Mouse (Mus musculus): ENCODE results near the gene Osbpl10. TPM values are rescaled to one million over a fixed set of nuclear protein-coding genes. Genes with fewer than 3 reads are reported as not detected.

The Osbpl10 gene
- total RNA-seq, 1 experiment from 2014 or later = not detected

DNA sequence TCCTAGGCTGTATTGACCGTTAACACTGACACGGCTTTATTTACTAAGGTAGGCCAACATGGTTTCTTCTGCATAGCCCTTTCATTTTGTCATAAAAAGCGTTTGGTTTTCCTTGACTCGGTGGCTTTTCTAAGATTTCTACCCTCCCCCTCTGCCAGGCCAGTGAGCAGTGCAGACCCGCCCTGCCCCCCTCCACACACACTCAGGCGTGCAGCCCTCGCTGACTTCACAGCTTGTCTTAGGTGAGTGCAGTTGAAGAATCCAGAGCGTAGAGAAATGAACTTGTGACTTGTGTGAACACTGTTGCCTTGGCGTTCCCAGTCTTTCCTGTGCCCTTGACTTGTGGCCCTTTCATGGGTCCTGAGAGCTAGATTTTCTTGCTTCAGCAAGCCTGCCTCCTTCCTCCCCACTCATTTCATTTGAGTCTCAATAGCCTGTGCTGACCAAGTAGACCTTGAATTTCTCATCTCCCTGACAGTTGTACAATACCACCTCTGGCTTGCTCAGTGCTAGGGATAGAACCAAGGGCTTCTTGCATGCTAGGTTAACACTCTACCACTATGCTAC, 212.1 kb downstream of the Osbpl10 start:
- ATAC-seq (replicated peaks; ENCODE audit: insufficient number of reproducible peaks, low FRiP score, low TSS enrichment, poor library complexity, severe bottlenecking) = no peak

DNA sequence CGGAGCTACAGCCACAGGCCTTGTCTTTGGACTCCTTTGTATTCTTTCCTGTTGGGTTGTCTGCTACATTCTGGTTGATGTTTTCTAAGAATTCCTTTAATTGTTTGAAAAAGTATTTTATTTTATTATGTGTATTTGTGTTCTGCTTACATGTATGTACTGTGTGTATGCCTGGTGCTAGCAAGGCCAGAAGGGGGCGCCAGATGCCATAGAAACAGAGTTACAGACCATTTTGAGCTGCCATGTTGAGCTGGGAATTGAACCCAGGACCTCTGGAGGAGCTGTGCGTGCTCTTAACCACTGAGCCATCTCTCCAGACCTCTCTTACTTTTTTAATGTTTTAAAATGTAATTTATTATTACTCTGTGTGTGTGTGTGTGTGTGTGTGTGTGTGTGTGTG, 214.5 kb downstream of the Osbpl10 start:
- ATAC-seq (replicated peaks; ENCODE audit: insufficient number of reproducible peaks, low FRiP score, low TSS enrichment, poor library complexity, severe bottlenecking) = no peak

DNA sequence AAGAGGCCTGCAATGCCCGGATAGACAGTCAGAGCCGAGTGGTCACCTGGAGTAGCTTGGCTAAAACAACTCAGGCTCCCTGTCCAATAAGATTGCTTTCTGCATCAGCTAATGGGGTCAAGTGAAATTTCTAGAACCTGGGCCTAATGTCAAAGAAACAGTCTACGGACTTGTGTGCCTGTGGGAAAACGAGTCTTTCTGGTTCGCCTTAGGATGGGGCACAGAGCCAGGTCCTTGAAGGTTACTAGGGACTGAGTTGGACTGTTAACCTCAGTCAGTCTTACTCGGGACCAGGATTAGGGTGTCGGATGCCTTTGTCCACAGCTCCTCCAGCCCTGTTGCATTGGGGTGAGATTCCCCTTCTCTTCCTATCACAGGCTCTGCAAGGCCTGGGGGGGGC, 218.7 kb downstream of the Osbpl10 start:
- no peak for ATAC-seq (replicated peaks; ENCODE audit: insufficient number of reproducible peaks, low FRiP score, low TSS enrichment, poor library complexity, severe bottlenecking)

DNA sequence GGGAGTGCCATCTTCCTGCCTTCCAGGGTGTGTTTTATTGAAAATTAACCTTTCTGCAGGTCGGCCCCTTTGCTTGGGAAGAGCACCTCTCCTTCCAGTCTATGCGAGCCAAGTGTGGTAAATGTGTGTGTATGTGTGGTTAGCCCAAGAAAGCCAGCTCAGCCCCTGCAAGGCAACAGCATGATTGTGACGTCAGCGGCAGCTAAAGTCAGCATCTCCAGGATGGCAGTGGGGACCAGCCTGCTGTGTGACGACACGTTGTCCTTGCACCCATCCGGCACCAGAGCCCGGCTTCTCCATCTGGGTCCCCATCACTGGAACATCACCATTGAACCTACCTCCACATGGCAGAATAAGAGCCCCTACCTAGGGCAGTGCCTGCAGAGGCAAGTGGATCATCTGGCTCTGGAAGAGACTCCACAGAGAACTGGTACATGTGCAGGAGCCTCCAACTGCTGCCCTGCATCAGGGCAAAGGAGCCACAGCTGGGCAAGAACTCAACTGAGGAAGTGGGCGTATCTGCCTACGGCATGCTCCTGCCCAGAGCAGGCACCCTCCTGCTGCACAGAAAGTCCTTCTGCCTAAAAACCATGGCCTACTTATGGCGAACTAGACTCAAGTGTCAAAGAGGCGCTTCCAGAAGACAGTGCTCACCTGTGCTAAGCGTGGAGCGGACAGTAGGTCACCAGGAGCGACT, 221.9 kb downstream of the Osbpl10 start:
- ATAC-seq (replicated peaks; ENCODE audit: insufficient number of reproducible peaks, low FRiP score, low TSS enrichment, poor library complexity, severe bottlenecking) = no peak

DNA sequence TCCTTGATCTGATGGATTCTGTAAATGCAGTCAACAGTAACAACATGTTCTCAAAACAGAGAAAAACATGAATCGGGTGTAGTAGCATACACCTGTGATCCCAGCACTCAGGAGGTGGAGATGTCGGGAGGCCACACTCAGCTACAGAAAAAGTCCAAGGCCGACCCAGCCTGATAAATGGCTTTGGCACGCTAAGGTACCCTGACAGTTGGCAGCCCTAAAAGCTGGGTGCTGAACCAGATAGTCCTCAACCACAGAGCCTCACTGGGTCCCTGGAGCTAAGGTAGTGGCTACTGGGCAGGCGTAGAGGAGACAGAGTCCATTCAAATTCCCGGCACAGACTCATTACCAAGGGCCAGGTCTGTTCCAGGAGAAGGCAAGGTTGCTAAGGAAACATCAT, 222.9 kb downstream of the Osbpl10 start:
- ATAC-seq (replicated peaks; ENCODE audit: insufficient number of reproducible peaks, low FRiP score, low TSS enrichment, poor library complexity, severe bottlenecking) = no peak

DNA sequence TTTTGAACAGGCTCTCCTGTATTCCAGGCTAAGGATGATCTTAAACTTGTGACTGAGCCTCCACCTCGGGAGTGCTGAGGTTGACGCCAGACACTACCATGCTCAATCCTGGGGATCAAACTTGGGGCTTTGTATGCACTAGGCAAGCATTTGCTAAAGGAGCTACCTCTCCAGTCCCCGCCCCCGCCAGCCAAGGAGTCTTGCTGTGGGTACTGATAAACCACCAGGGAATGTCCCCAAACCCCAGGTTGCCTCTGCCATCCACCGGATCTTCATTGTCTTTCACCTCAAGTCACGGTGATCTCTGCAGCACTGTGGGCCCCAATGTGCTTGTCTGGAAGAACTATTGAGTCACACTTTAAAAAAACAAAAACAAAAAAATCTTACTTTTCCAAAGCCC, 224.8 kb downstream of the Osbpl10 start:
- ATAC-seq (replicated peaks; ENCODE audit: insufficient number of reproducible peaks, low FRiP score, low TSS enrichment, poor library complexity, severe bottlenecking) = no peak

DNA sequence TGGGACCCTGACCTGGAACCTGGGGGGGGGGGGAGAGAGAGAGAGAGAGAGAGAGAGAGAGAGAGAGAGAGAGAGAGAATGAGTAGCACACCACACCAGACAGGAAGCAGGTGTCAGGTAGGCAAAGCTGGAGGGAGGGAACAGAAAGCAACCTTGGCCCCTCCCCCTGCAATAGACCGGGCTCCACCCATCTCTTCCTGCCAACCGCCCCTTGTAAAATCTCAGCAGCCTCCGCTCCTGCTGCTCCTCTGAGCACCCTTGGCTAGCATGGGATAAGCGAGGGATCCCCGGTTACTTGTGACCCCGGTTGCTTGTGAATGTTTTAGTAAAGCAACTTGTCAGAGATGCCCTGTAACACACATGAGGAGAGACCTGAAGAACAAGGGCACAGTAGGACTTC, 227.1 kb downstream of the Osbpl10 start:
- ATAC-seq (replicated peaks; ENCODE audit: insufficient number of reproducible peaks, low FRiP score, low TSS enrichment, poor library complexity, severe bottlenecking) = no peak

DNA sequence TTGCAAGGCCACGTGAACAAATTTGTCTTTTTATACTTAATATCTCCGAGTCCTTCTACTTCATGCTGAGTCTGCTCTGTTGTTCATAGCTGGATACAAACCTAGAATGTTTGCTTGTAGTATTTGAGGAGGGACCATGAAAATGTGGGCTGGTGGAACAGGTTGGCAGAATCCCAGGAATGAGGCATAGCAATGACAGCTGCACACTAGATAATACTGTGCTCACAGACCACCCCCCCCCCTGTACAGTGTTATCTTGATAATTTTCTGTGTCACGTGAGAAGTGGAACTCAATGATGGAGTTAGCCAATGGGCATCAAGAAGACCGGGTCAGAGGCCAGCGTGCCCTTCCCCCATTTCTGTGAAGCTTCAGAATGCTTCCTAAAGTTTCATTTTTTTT, 227.8 kb downstream of the Osbpl10 start:
- no peak for ATAC-seq (replicated peaks; ENCODE audit: insufficient number of reproducible peaks, low FRiP score, low TSS enrichment, poor library complexity, severe bottlenecking)

DNA sequence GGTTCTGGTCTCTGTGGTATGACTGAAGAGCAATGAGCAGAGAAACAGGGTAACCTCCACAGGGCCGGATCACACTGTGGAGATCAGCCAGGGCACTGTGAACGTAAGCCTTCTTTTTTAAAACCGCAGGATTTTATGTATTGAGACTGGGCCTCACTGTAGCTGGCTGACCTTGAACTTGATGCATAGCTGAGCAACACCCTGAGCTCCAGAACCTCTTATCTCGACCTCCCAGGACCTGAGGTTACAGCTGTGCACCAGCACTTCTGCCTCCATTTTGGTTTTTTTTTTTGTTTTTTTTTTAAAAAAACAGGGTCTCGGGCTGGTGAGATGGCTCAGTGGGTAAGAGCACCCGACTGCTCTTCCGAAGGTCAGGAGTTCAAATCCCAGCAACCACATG, 231.4 kb downstream of the Osbpl10 start:
- ATAC-seq (replicated peaks; ENCODE audit: insufficient number of reproducible peaks, low FRiP score, low TSS enrichment, poor library complexity, severe bottlenecking) = no peak

DNA sequence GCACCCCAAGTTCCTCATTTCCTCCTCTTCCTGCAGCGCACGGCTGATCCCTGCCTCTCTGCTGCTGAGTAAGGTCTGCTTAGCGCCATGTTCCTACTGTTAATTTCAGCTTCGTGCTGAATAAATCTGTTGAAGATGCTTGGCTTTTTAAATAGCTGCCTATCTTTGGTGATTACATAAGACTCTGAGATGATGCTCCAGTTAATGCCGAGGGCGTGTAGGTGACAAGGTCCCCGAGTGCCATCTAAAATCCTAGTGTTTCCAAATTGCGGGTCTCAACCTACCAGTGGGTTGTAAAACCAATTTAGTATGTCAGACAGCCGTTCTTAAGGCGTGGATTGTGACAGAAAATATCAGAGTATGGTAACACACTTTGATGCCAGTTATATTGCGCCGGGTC, 232.2 kb downstream of the Osbpl10 start:
- no peak for ATAC-seq (replicated peaks; ENCODE audit: insufficient number of reproducible peaks, low FRiP score, low TSS enrichment, poor library complexity, severe bottlenecking)

DNA sequence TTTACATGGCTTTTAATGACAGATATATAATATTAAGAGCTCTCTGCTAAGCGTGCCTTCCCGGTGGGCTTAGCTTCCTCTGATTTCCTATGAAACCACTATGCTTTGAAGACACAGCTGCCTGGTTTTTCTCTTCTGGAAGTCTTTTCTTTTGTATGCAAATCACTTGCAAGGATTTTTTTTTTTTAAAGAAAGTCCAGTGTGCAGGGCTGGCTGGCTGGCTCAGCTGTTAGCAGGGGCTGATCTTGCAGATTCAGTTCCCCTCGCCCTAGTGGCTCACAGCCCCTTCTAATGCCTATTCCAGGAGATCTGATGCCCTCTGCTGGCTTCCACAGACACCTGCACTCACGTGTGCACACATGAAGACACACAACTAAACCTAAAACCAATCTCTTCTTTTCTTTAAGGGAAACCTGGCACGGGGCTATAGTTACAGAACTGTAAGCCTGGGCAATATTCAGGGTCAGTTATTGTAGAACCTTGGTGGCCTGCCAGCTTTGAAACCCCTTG, 235.4 kb downstream of the Osbpl10 start:
- ATAC-seq (replicated peaks; ENCODE audit: insufficient number of reproducible peaks, low FRiP score, low TSS enrichment, poor library complexity, severe bottlenecking) = no peak

DNA sequence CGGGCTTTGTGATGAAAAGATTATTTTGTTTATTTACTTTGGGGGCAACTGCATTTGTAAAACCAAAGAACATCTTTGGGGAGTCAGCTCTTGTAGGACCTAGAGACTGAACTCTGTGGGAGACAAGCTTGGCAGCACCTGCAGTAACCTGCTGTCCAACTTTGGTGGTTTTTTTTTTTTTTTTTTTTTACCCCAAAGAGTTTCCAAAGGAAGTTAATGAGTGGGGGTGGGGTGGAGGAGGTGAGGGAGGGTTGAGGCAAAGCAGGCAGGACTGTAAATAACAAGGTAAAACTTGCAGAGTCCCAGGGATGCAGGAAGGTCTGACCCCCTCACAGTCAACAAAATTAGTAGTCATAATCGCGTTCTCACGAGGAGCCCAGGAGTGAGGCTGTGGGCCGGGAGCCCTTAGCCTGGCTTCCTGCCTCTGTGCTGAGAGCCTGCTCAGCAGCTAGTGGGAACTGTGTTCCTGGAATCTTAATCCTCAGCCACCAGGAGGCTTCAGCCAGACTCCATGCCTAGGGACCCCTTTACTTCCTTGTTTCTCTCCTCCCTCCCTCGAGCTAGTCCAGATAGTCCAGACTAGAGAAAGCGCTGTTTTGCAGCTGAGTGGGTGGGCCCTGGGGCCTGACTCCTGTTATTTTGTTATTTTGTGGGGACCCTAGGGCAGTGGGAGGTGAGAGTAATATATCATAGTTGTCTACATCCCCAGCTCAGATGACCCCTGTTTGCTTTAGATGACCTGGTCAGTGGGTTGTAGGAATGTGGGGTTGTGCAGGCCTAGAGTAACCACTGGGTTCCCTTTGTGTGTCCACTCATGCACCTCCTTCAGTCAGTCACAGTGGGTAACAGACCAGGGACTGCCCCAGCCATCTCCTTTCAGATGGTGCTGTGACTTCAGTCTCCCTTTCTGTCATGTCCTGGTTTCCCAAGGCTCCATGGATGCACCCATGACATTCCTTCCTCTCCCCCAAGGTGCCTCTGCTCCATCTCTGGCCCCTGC, 236.5 kb downstream of the Osbpl10 start:
- no peak for ATAC-seq (replicated peaks; ENCODE audit: insufficient number of reproducible peaks, low FRiP score, low TSS enrichment, poor library complexity, severe bottlenecking)

DNA sequence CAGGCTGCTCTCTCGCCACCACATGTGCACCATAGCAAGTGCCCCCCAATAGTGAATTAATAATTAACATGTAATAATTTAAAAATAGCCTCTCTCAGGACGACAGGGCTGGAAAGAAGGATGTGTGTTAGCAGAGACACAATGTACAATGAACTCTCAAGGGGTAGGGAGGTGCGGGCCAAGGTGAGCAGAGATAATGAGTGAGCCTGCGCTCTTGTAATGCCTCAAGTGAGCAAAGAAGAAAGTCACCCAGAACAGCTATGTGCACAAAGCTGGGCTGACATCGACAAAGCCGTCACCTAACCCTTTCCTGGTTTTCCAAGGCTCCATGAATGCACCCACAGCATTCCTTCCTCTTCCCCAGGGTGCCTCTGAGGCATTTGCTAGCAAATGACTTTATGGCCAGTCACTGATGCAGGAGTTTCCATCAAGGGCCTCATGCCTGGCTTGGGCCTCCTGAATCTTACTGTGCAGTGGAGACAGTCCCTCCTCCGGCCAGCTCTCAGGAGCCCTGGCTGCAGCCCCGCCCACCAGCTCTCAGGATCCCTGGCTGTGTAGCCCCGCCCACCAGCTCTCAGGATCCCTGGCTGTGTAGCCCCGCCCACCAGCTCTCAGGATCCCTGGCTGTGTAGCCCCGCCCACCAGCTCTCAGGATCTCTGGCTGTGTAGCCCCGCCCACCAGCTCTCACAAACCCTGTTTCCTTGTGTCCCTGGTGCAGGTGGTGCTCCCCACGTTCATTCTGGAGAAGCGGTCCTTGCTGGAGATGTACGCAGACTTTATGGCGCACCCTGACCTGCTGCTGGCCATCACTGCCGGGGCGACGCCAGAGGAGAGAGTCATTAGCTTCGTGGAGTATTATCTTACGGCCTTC, 237.7 kb downstream of the Osbpl10 start:
- ATAC-seq (replicated peaks; ENCODE audit: insufficient number of reproducible peaks, low FRiP score, low TSS enrichment, poor library complexity, severe bottlenecking) = no peak

DNA sequence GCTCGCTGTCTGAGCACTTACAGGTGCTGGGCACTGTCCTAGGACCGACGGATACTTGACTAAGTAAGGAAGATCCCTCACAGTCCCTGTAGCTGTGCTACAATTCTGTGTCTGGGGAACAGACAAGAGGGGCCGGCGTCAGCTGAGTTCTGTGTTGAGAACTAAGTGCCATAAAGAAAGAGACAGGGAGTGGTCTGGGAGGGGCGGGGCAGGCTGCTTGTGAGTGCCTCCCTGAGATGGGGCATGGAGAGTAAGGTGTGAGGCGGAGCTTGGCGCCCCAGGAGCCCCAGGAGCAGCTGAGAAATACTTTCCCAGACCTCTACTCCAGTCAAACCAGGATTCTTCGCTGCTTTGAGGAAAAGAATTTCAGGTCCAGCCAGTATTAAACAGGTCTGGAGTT, 239.6 kb downstream of the Osbpl10 start:
- ATAC-seq (replicated peaks; ENCODE audit: insufficient number of reproducible peaks, low FRiP score, low TSS enrichment, poor library complexity, severe bottlenecking) = no peak

DNA sequence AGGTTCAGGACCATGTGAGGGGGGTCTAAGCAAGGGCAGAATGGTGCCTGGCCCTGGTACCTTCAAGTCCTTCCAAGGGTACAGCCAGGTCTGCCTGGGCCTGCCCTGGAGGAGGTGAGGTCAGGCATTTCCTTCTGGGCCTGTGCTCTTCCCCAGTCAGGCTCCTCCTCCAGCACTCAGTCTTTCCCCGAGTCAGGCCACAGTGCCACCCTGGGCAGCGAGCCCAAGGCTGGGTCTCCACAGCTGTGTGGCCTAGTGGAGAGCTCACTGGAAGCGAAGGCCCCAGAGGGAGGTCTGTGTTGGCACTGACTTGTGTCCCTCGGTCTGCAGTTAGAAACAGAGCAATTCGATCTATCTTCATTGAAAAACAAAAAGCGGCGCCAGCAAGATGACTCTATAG, 242.1 kb downstream of the Osbpl10 start:
- no peak for ATAC-seq (replicated peaks; ENCODE audit: insufficient number of reproducible peaks, low FRiP score, low TSS enrichment, poor library complexity, severe bottlenecking)

DNA sequence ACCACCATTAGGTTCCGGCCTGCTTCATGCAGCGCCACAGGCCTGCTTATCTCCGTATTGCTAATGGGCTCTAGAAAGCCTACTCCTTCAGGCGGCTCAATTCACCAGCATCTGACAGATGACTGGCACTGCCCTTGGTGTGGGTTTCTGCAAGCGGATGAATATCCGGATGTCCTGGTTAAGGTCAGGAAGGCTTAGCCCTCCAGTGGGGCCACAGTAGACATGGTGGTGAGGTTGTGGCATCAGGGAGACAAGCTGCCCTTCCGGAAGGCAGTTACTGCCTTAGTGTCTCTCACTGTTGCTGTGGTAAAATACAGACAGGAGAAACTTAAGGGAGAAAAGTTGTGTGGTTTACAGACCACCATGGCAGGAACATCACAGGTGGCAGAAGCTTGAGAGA, 242.9 kb downstream of the Osbpl10 start:
- ATAC-seq (replicated peaks; ENCODE audit: insufficient number of reproducible peaks, low FRiP score, low TSS enrichment, poor library complexity, severe bottlenecking) = no peak

DNA sequence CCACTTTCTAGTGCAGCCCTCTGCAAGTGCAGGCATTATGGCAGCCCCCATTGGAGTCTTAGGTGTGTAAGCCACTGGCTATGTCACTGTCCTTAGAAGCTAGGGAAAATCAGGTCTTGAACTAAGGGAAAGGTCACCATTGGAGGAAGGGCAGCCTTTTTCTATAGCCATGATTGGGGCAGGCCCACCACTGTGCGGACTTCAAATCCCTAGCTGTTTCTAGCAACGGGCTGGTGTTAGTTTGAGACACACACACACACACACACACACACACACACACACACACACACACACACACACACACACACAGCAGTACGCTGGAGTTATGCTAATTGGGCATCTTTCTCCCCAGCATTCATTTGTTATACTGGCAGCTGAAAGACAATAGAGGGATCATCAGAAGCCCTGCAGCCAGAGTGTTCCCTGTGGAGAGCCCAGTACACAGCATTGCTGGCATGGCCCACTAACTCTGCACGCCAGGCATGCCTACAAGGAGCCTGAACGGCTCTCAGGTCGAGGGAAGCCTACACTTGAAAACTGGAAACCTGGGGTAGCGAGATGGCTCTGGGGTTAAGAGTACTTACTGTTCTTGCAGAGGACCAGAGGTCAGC, 246.5 kb downstream of the Osbpl10 start:
- ATAC-seq (replicated peaks; ENCODE audit: insufficient number of reproducible peaks, low FRiP score, low TSS enrichment, poor library complexity, severe bottlenecking) = no peak

DNA sequence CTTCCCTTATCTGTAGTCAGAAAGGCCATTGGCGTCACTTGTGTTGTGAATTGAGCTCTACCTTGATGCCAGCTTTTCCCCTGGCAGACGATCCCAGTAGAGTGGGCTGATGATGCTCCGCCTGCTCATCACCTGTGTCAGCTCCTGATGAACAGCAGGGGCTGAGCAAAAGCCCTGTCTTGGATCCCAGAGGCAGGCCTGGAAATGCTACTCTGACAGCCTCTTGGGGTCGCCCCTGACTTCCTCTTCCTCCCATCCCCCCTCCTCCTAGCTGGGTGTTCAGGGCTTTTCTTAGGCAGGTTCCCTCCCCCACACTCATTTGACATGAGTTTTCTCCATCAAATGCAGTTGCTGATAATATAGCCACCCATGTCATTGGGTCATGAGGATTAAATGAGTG, 250.8 kb downstream of the Osbpl10 start:
- ATAC-seq (replicated peaks; ENCODE audit: insufficient number of reproducible peaks, low FRiP score, low TSS enrichment, poor library complexity, severe bottlenecking) = no peak

Data from monocyte, adult 5-6 weeks (primary cell).